Mouse (Mus musculus) liver, adult 2 months (tissue): ENCODE results near the gene Ahcyl2. TPM values are rescaled to one million over a fixed set of nuclear protein-coding genes. Genes with fewer than 3 reads are reported as not detected.
A peak's percentile ranks its signal among the peaks of the same experiment; 100 is the strongest.

ENCODE experiments used
- DNase-seq: peaks from one replicate; pipeline ENCODE4 v3.0.0-alpha.2; 2011; ENCODE audit warnings: low read depth, low spot score; ENCODE audit errors: extremely low read depth
- H3K27ac ChIP-seq: fragments of 200-500 bp; replicated peaks from 2 replicates; pipeline ENCODE4 v1.5.1; 2012; ENCODE audit warnings: low read depth, mild to moderate bottlenecking, control low read depth, inconsistent platforms, low read length; ENCODE audit not compliant: insufficient read depth
- H3K27me3 ChIP-seq: fragments of 200-500 bp; 2 replicates; pipeline ENCODE4 v1.6.1; 2012; ENCODE audit warnings: mild to moderate bottlenecking, moderate library complexity, low read length, inconsistent platforms; ENCODE audit not compliant: control insufficient read depth, insufficient read depth
- H3K36me3 ChIP-seq: fragments of 200-500 bp; 2 replicates; pipeline ENCODE4 v1.6.1; 2012; ENCODE audit warnings: low read length, inconsistent platforms; ENCODE audit not compliant: control insufficient read depth, insufficient read depth
- H3K4me1 ChIP-seq: fragments of 200-500 bp; 2 replicates; pipeline ENCODE4 v1.6.1; 2011; ENCODE audit warnings: low read length; ENCODE audit not compliant: control insufficient read depth, insufficient read depth
- H3K4me3 ChIP-seq: fragments of 200-500 bp; 2 replicates; pipeline ENCODE4 v1.5.1; 2011; ENCODE audit warnings: low read depth, mild to moderate bottlenecking, control low read depth, low read length, moderate library complexity; ENCODE audit not compliant: insufficient read depth
- H3K79me2 ChIP-seq: fragments of 200-500 bp; 2 replicates; pipeline ENCODE4 v1.6.1; 2012; ENCODE audit warnings: inconsistent platforms, mild to moderate bottlenecking, low read length, moderate library complexity; ENCODE audit not compliant: control insufficient read depth, insufficient read depth
- H3K9ac ChIP-seq: fragments of 200-500 bp; 2 replicates; pipeline ENCODE4 v1.6.1; 2012; ENCODE audit warnings: low read depth, mild to moderate bottlenecking, control low read depth, inconsistent platforms, low read length
- CTCF ChIP-seq: fragments of 200-500 bp; IDR thresholded peaks from 2 replicates; pipeline ENCODE4 v1.5.1; 2011; ENCODE audit warnings: low read depth, low read length, control low read depth
- POLR2A ChIP-seq: fragments of 200-500 bp; IDR thresholded peaks from 2 replicates; pipeline ENCODE4 v1.6.1; 2011; ENCODE audit warnings: low read length, control low read depth; ENCODE audit not compliant: insufficient read depth; ENCODE audit errors: extremely low read depth
- WGBS: fragments of 180-500 bp; shearing (Covaris S2); methylation state at CpG from one replicate; pipeline ENCODE4 v1.1.7; 2018; 5-methylcytosine and 5-hydroxymethylcytosine counted together
- polyA plus RNA-seq: library from polyadenylated mRNA; depleted of rRNA; stranded (reverse); fragments of >200 nt; gene quantifications from 2 replicates; pipeline ENCODE4 v1.2.3, GENCODE M21; 2012
- total RNA-seq: library from RNA; depleted of rRNA; stranded (reverse); fragments of >200 nt; gene quantifications from 2 replicates; pipeline ENCODE4 v1.2.3, GENCODE M21; 2014

Ahcyl2 gene
- total and polyA plus RNA-seq, 2 experiments: 7.4 to 8.9 TPM

DNA sequence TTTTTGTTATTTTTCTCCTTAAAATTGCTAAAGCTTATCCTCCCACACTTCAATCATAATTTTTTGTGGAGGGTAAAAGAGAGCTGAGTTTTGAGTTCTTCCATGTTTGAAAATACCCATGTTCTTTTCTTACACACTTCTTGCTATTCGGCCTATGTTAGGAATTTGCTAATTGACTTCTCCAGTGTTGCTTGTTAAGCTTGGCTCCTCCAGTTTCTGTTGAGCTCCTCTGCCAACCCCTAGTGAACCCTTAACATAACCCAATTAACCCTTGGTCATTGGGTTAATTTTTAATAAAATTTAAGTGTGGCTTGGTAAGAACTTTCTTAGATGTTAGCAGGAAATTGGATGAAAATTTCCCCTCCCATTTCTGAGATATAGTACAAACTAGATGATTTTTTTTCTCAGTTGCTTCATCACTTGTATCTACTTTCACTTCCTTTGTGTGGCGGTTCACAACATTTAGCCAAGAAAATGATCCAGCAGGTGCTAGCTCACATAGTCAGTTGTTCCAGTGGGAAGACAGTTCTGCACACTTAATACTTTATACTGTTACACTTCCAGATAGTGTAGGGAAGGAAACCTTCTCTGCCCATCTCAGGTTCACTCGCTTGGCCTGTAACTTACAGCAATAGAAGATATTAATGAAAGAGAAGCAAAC, 60.9 kb downstream of the Ahcyl2 start:
- H3K79me2 ChIP-seq: no peaks in the 10 kb centered on the region; the same call in 1 of the 2 replicates
- no peak overlapping the region; the same call in 1 of the 2 replicates for H3K27ac ChIP-seq
- no peak overlapping the region for H3K9ac ChIP-seq
- H3K4me3 ChIP-seq: no peak overlapping the region
- no peaks in the 10 kb centered on the region for H3K27me3 ChIP-seq
- 33% methylated on average over 3 of the region's 3 CpGs for WGBS
- peak; percentile 74 for DNase-seq
- peaks cover 17% of the 10 kb centered on the region for H3K4me1 ChIP-seq
- no peaks in the 10 kb centered on the region for H3K36me3 ChIP-seq
- TF ChIP-seq POLR2A (no peak), CTCF (no peak)

DNA sequence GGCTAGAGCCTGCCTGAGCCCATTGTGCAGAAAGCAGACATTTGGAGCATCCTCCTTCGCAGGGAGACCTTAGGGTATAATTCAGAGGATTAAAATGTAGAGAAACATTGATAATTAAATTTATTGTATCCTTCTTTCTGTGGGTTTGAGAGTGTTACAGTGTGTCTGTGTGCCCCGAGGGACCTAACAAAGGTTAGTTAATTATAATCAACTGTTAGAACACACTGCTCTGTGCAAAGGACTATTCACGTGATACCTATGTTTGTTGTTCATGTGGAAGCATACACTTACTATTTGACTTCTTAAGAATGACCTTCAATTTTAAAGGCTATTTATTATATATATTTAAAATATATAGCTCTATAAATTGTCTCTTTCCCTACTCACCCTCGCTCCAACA, 64.5 kb downstream of the Ahcyl2 start:
- Histone ChIP-seq H3K27ac (no peak overlapping the region), H3K9ac (no peak overlapping the region), H3K79me2 (peaks cover 4% of the 10 kb centered on the region; the same call in 1 of the 2 replicates), H3K4me3 (no peak overlapping the region), H3K27me3 (no peaks in the 10 kb centered on the region), H3K36me3 (no peaks in the 10 kb centered on the region), H3K4me1 (peaks cover 20% of the 10 kb centered on the region)
- TF ChIP-seq CTCF (no peak), POLR2A (no peak)
- no peak for DNase-seq
- WGBS: 82% methylated on average over 4 of the region's 4 CpGs

DNA sequence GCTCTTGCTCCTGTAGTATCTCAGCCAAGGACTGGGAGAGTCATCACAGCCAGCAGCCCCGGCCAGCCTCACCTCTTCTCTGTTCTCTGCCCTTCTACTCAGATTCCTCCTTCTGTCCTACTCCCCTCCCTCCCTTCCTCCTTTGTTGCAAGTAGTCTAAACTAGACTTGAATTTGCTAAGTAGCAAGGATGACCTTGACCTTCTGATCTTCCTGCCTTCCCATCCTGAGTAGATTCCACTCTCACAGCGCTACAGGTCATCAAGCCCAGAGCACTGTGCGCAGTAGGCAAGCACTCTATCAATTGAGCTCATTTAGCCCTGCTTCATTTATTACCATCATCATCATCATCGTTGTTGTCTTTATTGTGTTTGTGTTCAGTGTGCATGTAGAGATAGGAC, 65.3 kb downstream of the Ahcyl2 start:
- Histone ChIP-seq H3K27ac (0 out of 2 replicates have a peak overlapping the region, but pooled peaks have one; percentile 2), H3K27me3 (no peaks in the 10 kb centered on the region), H3K4me3 (no peak overlapping the region), H3K9ac (no peak overlapping the region), H3K79me2 (peaks cover 5% of the 10 kb centered on the region; the same call in 1 of the 2 replicates), H3K4me1 (peaks cover 15% of the 10 kb centered on the region), H3K36me3 (no peaks in the 10 kb centered on the region)
- no peak for TF ChIP-seq CTCF
- TF ChIP-seq POLR2A: no peak
- no peak for DNase-seq
- 52% methylated on average over 4 of the region's 4 CpGs for WGBS

DNA sequence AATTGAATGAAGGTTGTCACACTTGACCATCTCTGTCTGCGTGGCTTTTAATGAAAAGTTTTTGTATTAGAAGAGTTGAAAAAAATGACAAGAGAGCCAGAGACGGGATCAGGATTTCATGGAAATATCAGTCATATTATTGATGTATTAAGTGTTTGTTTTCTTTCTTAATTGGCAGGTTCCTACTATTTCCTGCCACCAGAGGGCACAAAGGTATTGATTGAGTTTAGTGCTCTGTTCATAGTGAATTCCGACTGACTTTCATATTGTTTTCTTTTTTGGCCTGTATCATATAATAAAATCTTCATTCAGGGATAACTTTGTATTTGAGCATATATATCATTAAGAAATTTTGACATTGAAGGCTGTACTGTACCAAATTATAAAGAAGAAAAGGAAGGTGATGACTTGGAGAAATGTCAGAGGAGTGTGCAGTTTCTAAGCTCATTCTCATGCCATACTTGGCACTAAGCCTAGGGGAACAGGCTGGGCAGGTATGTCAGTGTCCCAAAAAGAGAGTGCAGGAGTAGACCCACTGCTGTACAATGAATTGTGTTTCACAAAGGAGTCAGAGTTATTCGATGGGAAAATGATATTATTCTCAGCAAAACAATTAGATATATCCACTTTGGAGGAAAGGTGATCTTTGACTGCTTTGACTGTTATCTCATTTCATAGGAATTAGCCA, 65.9 kb downstream of the Ahcyl2 start:
- no peak overlapping the region for H3K27ac ChIP-seq
- peaks cover 5% of the 10 kb centered on the region; the same call in 1 of the 2 replicates for H3K79me2 ChIP-seq
- TF ChIP-seq POLR2A: no peak
- H3K4me3 ChIP-seq: no peak overlapping the region
- H3K4me1 ChIP-seq: peaks cover 15% of the 10 kb centered on the region
- peak; percentile 68 for DNase-seq
- WGBS: 30% methylated on average over 4 of the region's 4 CpGs
- no peaks in the 10 kb centered on the region; the same call in 1 of the 2 replicates for H3K36me3 ChIP-seq
- H3K27me3 ChIP-seq: no peaks in the 10 kb centered on the region
- H3K9ac ChIP-seq: no peak overlapping the region

DNA sequence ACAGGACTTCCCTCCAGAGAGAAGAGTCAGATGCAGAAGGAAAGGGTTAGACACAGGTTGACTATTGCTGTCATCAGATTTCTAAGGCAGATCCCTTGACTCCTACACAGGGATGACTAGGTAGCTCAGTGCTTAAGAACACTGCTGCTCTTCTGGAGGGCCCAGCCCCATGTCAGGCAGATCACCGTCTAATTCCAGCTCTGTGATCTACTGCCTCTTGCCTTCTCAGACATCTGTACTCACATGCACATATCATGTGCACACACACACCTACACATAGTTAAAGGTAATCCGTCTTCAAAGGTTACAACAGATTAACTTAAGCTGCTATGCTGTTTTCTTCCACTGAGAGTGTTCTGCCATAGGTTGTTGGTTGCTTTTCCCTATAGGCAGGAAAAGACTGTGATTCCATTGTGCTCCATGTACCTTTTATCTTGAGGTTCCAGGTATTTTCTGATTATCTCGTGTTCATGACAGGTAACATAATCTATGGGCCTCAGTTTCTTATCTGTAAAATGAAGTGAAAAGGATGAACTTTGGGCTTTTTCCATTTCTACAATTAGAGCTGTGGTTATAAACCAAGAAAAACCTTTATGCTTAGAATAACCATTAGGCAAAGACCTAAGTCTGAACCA, 67.8 kb downstream of the Ahcyl2 start:
- H3K9ac ChIP-seq: no peak overlapping the region
- H3K4me3 ChIP-seq: no peak overlapping the region
- TF ChIP-seq CTCF: no peak
- no peak for TF ChIP-seq POLR2A
- H3K27me3 ChIP-seq: no peaks in the 10 kb centered on the region
- H3K4me1 ChIP-seq: peaks cover 9% of the 10 kb centered on the region
- DNase-seq: no peak
- 96% methylated on average over 3 of the region's 3 CpGs for WGBS
- peaks cover 5% of the 10 kb centered on the region; the same call in 1 of the 2 replicates for H3K79me2 ChIP-seq
- H3K27ac ChIP-seq: no peak overlapping the region
- no peaks in the 10 kb centered on the region; the same call in 1 of the 2 replicates for H3K36me3 ChIP-seq

DNA sequence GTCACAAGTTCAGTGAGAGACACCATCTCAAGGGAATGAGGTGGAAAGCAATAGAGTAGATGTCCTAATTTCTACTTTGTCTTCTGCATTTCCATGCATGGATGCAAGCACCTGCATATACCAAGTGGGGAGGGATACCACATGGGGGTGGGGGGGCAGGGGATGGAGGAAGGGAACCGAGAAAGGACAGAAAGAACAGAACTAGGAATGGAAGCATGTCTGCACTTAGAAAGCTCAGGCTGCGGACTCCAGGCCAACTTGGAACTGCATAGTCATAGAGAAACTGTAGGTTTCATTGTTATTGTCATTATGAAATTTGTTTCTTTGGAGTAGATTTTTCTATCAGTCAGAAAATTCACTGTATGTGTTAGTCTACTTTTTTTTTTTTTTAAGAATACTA, 69.8 kb downstream of the Ahcyl2 start:
- no peak for DNase-seq
- no peaks in the 10 kb centered on the region; the same call in 1 of the 2 replicates for H3K36me3 ChIP-seq
- H3K4me3 ChIP-seq: no peak overlapping the region
- no peak overlapping the region for H3K27ac ChIP-seq
- no peaks in the 10 kb centered on the region for H3K27me3 ChIP-seq
- peaks cover 16% of the 10 kb centered on the region for H3K4me1 ChIP-seq
- TF ChIP-seq POLR2A (no peak), CTCF (no peak)
- H3K79me2 ChIP-seq: peaks cover 5% of the 10 kb centered on the region; the same call in 1 of the 2 replicates
- WGBS: 97% methylated on average over 2 of the region's 2 CpGs
- H3K9ac ChIP-seq: no peak overlapping the region
